Mouse (Mus musculus): Measurements from ENCODE around the gene Hcst.
A peak's percentile ranks its signal among the peaks of the same experiment; 100 is the strongest.

Gene Hcst

DNA sequence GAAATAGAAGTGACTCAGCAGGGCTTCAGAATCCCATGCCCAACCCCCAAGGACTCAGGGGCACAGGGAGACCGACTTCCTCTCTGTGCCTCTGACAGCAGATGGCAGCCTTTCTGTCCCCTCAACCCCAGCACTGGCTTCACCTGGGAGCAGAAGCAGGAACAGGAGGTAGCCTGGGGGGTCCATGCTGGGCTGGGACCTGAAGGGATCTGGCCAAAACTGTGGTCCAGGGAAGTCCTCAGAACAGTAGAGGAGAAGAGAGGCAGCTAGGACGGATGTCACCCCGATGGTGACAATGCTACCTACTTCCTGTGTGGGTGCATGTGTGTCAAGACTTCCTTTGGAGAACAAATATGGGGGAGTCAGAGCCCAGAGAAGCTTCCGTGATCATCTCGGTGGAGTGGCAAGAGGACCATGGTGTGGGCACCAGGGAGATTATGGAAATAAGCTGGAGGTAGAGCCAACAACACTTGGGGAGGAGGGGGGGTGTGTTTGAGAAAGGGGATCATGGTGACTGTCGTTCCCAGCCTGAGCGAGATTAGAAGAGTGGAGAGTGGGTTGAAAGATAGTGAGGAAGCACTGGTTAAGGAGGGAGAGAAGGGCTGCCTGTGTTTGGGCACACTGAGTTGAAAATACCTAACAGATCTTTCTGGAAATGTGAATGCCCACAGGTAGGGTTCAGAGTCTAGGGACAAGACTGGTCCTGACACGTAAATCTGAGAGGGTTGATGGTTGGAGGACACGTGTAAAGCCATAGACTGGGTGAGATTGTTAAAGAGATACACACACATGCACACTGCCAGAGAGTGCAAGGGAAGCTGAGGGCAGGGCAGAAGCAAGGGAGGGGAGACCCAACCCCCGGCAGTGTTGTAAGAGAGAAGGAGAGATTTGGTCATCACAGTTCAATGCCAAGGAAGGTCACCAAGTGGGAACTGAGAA is at the start of gene Hcst:
Gene Hcst (minus strand): TSS at position 294 of the 939 bp plus-strand sequence.
- no peak for DNase-seq

GRCm38 (mm10) chr7:30464816-30465300 is 45.2 kb upstream of the Hcst start:
- DNase-seq = no peak

DNA sequence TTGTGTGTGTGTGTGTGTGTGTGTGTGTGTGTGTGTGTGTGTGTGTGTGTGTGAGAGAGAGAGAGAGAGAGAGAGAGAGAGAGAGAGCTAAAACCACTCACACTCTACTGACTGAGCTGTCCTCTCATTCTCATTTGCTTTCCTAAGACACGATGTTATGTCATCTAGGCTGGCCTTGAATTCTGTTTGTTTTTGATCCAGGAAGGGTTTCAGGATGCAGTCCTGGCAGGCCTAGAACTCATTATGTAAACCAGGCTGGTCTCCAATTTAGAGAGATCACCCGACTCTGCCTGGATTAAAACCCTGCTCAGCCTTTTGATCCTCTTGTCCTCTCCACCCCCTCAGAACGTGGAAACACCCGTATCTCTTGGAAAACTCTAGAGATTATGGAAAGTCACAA is 44.3 kb upstream of the Hcst start:
- DNase-seq = no peak

DNA sequence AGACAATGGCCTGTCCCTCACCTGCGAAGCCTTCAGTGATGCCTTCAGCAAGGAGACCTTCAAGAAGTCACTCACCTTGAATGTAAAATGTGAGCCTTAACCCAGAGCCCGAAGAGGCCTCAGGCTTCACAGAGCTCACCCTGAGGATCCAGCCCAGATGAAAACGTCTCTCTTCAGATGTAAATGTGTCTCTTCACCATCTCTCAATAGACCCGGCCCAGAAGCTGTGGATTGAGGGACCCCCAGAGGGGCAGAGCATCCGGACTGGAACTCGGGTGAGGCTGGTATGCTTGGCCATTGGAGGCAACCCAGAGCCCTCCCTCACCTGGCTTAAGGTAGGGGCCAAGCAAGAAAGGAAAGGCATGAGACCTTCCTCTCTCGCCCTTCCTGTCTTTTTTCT is 43.9 kb upstream of the Hcst start:
- DNase-seq = no peak

GRCm38 (mm10) chr7:30459484-30459883 is 39.8 kb upstream of the Hcst start:
- DNase-seq = peak; percentile 16

GRCm38 (mm10) chr7:30457629-30458330 is 38.1 kb upstream of the Hcst start, which contains the start of the genes Kirrel2 and Nphs1:
Gene Kirrel2, minus strand, starts transcription at chr7:30457690.
Gene Nphs1, plus strand, starts transcription at chr7:30458315.
- peak; percentile 22 for DNase-seq

DNA sequence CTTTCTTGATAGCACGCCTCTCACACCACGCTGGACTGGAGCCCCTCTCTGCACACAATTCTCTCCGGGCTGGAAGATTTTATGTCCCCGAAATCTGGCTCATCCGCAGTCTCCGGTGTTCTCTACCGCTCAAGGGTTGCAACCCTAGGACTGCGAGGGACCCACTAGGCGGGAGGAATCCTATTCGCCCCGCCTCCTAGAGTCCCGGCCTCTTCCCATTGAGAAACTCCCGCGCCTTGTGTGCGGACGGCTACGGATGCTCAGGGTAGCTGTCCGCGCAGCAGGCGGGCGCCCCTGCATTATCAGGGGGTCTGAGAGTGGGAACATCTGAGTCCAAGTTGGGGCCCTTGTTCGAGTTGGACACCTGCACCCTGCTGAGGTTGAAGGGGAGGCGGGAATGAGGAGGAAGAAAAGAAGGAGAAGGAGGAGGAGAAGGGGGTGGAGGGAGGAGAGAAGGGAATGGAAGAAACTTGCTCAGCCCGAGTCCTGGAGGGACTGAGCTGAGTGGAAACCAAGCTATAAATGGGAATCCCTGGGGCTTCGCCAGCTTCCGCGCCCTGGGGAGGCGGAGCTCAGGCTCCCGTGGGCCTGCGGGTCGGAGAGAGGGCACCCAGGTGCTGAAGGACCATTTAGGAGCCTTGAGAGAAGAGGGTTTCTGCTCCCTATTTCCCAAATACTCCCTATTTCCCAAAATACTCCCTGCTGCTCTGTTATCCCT is 37.4 kb upstream of the Hcst start:
- no peak for DNase-seq

- DNase-seq = no peak
These were observed 36.8 kb upstream of the Hcst start for GRCm38 (mm10) chr7:30456487-30456886.

DNA sequence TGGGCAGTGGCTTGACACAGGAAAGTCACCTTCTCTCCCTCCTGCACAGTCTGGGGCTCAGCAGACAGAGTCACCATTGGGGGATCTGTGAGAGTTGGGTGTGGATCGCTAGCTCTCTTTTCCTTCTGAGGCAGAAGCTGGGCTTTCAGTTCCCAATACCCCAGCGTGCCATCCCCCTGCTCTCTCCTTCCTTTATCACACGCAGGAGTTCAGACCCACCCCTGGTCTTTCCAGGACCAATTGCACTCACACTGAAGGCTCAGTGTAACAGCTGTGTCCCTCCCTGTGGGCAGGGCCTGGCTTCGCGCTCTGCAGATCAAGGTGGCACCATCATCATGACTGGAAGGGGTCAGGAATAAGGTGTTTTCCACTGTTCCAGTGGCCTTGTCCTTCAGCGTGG is 34.6 kb upstream of the Hcst start:
- DNase-seq = no peak

GRCm38 (mm10) chr7:30453766-30454165 is 34.1 kb upstream of the Hcst start:
- DNase-seq = peak; percentile 68

- DNase-seq = no peak
These were observed 33.7 kb upstream of the Hcst start for GRCm38 (mm10) chr7:30453327-30453726.

DNA sequence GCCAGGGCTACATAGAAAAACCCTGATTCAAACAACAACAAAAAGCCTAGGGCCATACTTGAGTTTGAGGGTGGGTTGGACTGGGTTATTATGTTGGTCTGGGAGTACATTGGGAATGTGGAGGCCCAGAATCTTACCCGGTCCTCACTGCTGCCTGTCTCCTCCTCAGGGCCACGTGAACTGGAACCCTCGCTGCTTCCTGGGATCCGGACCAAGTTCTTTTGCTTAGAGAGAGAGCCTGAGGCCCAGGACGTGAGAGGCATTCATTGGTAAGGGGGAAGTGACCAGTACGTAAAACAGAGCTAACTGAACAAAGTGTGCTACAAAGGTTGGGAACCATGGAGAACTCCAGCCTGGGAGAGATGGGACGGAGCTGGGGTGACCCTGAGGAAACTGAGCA is 30.6 kb upstream of the Hcst start:
- no peak for DNase-seq

DNA sequence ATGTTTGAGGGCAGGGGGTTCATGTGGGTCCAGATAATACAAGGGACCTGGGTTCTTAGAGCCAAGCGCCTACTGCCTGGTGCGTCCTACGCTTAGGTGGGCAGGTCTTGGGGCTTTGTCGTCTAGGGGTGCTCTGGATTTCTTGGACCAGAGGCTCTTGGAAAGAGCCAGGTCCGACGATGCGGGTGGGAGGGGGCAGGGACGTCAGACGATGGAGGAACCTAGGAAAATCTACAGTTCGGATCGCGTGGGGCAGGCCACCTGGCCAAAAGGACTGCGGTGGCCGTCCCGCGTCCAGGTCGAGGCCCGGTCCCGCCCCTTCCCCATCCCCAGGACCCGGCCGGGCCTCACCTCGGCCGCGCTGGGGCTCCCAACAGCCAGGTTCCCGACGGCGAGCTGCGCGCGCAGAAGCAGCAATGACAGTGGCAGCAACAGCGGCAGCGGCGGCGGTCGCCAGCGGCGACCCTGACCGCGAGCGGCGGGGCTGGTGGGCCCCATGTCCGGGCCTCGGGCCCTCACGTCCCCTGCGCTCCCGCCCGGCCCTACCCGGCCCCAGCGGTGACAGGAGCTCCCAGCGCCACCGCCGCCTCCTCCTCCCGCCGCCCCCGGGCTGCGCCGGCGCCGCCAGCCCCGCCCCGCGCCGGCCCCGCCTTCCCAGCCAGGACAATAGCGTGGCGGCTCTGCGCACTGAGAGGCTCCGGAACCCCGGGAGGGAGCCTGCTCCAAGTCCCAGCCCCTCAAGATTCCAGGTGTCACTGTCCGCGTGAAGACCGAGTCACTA is 25.5 kb upstream of the Hcst start, which contains the start of gene Aplp1:
Gene Aplp1 (minus strand): TSS at position 565 of the 781 bp plus-strand sequence.
- peak; percentile 60 for DNase-seq

- peak; percentile 38 for DNase-seq
These were observed 24.7 kb upstream of the Hcst start for GRCm38 (mm10) chr7:30444154-30444970.

- DNase-seq = no peak
These were observed 24.0 kb upstream of the Hcst start for GRCm38 (mm10) chr7:30443696-30444095.

GRCm38 (mm10) chr7:30440697-30441096 is 21.0 kb upstream of the Hcst start:
- peak; percentile 41 for DNase-seq

DNA sequence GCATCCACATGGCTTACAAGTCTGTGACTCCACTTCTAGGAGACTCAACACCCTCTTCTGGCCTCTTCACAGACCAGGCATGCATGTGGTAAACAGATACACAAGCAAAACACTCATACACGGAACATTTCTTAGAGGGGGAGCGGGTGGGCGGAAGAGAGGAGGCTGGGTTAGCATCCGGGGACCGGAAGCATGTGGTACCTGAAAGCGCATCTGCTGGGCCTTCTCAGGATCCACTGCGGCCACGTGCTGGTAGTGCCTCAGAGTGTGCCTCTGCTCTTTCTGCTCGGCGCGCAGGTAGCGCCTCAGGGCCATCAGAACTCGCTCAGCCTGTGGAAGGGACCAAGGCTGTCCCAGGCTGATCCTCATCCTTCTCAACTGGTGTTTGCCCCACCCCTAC is 20.1 kb upstream of the Hcst start:
- DNase-seq = no peak

GRCm38 (mm10) chr7:30436879-30437278 is 17.2 kb upstream of the Hcst start:
- no peak for DNase-seq

- no peak for DNase-seq
These were observed 15.5 kb upstream of the Hcst start for GRCm38 (mm10) chr7:30435156-30435555.

DNA sequence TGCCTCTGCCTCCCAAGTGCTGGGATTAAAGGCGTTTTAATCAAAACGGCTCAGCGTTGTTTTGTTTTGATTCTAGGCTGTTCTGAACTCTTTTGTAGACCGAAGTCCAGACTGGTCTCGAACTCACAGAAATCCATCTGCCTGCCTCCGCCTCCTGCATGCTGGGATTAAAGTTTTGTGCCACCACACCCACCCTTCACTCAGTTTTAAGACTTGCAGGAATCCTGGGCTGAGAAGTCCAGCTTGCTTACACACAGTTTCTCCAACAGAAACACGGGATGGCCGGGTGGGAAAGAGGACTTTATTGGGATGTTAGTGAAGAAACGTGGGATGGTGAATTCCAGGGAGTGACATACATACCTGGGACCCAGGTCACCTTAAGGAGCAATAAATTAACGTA is 15.0 kb upstream of the Hcst start:
- no peak for DNase-seq

GRCm38 (mm10) chr7:30434238-30434637 is 14.6 kb upstream of the Hcst start:
- peak; percentile 78 for DNase-seq

Data from kidney, postnatal 14 days (tissue).